Mouse (Mus musculus) liver, embryonic 15.5 days (tissue): ENCODE measurements around the gene Pigb. TPM values are rescaled to one million over a fixed set of nuclear protein-coding genes. Genes with fewer than 3 reads are reported as not detected.
A peak's percentile ranks its signal among the peaks of the same experiment; 100 is the strongest.

ENCODE experiments used
- ATAC-seq: fragments of 200-750 bp; cut with Nextera tagmentation; 2 replicates; pipeline ENCODE4 v1.8.0; 2017; ENCODE audit warnings: moderate number of reproducible peaks, mild to moderate bottlenecking, moderate library complexity; ENCODE audit not compliant: insufficient read depth
- H3K27ac ChIP-seq: fragments of 300-500 bp; sonication (generic); replicated peaks from 2 replicates; pipeline ENCODE4 v1.5.1; 2015; ENCODE audit warnings: mild to moderate bottlenecking, inconsistent platforms
- H3K27me3 ChIP-seq: fragments of 300-500 bp; sonication (generic); 2 replicates; pipeline ENCODE4 v1.6.1; 2015; ENCODE audit warnings: mild to moderate bottlenecking, inconsistent platforms
- H3K36me3 ChIP-seq: fragments of 300-500 bp; sonication (generic); replicated peaks from 2 replicates; pipeline ENCODE4 v1.6.1; 2015; ENCODE audit warnings: moderate library complexity, mild to moderate bottlenecking, inconsistent platforms
- H3K4me1 ChIP-seq: fragments of 300-500 bp; sonication (generic); replicated peaks from 2 replicates; pipeline ENCODE4 v1.6.1; 2015; ENCODE audit warnings: inconsistent platforms
- H3K4me2 ChIP-seq: fragments of 300-500 bp; sonication (generic); 2 replicates; pipeline ENCODE4 v1.6.1; 2015; ENCODE audit warnings: moderate library complexity, mild to moderate bottlenecking, inconsistent platforms
- H3K4me3 ChIP-seq: fragments of 300-500 bp; sonication (generic); replicated peaks from 2 replicates; pipeline ENCODE4 v1.5.1; 2015; ENCODE audit warnings: mild to moderate bottlenecking, inconsistent platforms
- H3K9ac ChIP-seq: fragments of 300-500 bp; sonication (generic); 2 replicates; pipeline ENCODE4 v1.6.1; 2015; ENCODE audit warnings: moderate library complexity, mild to moderate bottlenecking, inconsistent platforms
- H3K9me3 ChIP-seq: fragments of 300-500 bp; sonication (generic); replicated peaks from 2 replicates; pipeline ENCODE4 v1.6.1; 2016; ENCODE audit warnings: inconsistent platforms
- WGBS: fragments of 180-500 bp; shearing (Covaris S2); methylation state at CpG from one replicate; pipeline ENCODE4 v1.1.7; 2015; ENCODE audit warnings: mixed read lengths; ENCODE audit not compliant: insufficient replicate concordance; 5-methylcytosine and 5-hydroxymethylcytosine counted together
- polyA plus RNA-seq: library from polyadenylated mRNA; unstranded; fragments of >200 nt; fragmentation: Nextera tagmentation; extraction: Ambion mirVana; gene quantifications from 2 replicates; pipeline ENCODE4 v1.2.1, GENCODE M21; 2015

Pigb gene
- polyA plus RNA-seq, 1 experiment from 2014 or later = 4.3 TPM

DNA sequence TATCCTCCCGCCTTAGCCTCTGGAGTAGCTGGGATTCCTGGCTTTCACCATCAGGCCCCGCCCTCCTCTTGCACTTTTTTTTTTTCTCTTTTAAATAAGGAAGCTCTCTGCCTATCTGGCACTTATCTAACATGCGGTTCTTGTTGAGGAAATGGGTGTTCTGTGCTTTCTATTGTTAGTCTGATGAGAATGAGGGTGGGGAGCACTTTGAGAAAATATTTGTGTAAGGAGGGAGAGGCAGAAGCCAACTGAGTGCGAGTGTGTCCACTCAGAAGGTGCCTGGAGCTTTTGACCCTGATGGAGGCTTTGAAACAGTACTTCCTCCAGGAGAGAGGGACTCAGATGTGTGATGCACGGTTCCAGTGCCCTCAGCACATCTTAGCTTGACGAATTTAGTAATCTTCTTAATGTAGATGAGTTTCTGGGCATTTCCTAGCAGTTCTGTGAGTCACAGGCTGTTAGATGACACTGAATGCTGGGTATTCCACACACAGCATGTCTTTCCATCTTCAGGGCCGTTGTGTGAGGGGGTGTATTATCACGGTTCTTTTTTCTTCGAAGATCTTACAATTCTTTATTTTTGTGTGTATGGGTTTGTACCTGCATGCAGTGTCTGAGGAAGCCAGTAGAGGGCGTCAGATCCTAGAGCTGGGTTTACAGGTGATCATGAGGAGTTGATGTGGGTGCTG lies 30.9 kb upstream of the Pigb start:
- no peak for ATAC-seq
- no peak overlapping the region for H3K4me2 ChIP-seq
- no peaks in the 10 kb centered on the region for H3K36me3 ChIP-seq
- H3K9me3 ChIP-seq = no peaks in the 10 kb centered on the region
- 29% methylated on average over 10 of the region's 10 CpGs for WGBS
- no peak overlapping the region for H3K4me3 ChIP-seq
- H3K9ac ChIP-seq = no peak overlapping the region
- no peaks in the 10 kb centered on the region for H3K27me3 ChIP-seq
- H3K27ac ChIP-seq = no peak overlapping the region
- H3K4me1 ChIP-seq = peaks cover 20% of the 10 kb centered on the region

DNA sequence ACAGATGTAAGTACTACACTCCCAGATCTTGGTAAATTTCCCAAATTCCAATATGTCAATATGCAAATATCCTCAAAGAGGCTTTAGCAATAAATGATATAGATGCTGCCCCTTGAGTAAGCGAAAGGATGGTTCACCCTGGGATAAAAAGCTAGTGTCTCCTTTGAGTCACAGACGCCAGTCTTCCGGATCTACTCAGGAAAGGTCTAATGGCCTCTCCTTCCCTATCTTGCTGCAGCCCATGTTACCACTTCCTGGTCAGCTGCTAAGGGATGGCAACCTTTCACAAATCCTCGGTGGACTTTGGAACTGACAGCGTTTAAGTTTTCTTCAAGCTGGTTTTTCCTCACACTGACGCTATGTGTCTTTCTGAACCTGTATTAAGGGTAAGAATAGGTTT lies 28.5 kb upstream of the Pigb start:
- H3K36me3 ChIP-seq = no peaks in the 10 kb centered on the region
- no peak overlapping the region for H3K4me3 ChIP-seq
- H3K4me1 ChIP-seq = peaks cover 20% of the 10 kb centered on the region
- H3K27ac ChIP-seq = no peak overlapping the region
- H3K4me2 ChIP-seq = no peak overlapping the region
- H3K9ac ChIP-seq = no peak overlapping the region
- ATAC-seq = no peak
- no peaks in the 10 kb centered on the region for H3K27me3 ChIP-seq
- WGBS = 24% methylated on average over 6 of the region's 6 CpGs
- H3K9me3 ChIP-seq = no peaks in the 10 kb centered on the region

DNA sequence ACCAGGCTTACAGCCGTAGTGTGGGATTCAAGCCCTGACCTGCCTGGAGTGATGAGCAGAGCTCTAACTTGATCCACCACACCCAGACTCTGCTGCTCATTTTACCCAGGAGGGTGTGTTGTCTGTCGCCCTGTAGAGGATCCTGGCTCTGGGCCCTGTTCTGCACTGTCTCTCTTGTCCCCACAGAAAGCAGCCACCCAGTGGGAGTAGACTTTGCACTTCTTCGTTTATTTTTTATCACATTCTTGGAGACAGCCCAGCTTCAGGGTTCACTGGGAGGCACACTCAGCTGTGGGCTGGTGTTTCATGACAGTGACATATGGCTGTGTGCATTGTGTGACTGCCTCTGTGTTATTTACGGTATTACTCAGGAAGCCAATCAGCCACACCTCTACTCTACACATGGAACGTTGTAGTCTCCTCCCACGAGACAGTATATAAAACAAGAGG lies 28.1 kb upstream of the Pigb start:
- peak; percentile 31 for ATAC-seq
- peaks cover 20% of the 10 kb centered on the region for H3K4me1 ChIP-seq
- H3K27ac ChIP-seq = peak overlapping the region; percentile 51; the same call in 1 of the 2 replicates
- H3K9ac ChIP-seq = no peak overlapping the region
- no peaks in the 10 kb centered on the region for H3K36me3 ChIP-seq
- no peak overlapping the region for H3K4me3 ChIP-seq
- WGBS = 19% methylated on average over 6 of the region's 6 CpGs
- no peaks in the 10 kb centered on the region for H3K27me3 ChIP-seq
- H3K9me3 ChIP-seq = no peaks in the 10 kb centered on the region
- no peak overlapping the region for H3K4me2 ChIP-seq

DNA sequence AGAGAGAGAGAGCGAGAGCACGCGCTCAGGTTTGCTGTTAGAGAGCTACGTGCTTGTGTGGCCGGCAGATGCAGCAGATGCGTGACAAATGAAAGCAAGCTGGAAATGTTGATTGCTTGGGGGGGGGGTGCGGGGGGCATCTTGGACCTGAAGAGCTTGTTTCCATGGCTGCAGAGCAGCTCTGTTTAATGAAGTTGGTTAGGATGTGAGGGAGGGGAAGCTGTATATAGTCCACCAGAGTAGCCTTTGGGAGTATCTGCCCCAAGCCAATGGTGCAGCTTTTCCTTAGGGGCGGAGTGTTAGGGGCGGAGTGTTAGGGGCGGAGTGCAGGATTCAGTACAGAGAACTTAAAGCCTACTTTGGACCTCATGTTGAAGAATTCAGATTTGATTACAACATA lies 26.9 kb upstream of the Pigb start:
- Histone ChIP-seq H3K4me3 (0 out of 2 replicates have a peak overlapping the region, but pooled peaks have one; percentile 7), H3K27me3 (no peaks in the 10 kb centered on the region), H3K4me1 (peaks cover 20% of the 10 kb centered on the region)

DNA sequence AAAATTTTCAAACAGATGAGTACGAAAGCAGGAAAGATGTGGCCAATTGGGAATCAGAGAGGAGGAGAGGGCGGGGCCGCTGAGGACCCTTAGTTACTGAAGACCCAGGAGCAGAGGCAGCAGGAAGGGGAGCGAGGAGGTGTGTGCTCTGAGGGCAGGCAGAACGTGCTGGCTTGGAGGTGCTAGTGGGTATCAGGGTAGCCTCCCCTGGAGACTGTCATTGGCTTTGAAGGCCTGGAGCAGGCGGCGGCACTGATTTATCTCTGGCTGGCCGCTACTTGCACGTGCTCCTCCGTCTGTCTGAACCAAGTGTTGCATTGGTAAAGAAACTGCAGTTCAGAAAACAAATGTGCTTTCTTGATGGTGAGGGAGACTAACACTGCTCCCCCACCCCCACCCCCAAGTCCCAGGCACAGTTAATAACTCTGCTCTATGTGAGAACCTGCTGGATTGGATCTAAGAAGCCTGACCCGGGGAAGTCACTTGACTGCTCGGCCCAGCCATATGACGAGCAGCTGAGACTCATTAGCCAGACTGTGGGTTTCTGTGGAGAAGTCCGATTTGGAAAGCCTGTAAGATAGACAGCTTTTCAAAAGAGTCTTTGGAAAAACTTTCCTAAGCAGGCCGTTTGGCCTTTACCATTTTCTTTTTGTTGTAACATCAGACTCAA lies 23.6 kb upstream of the Pigb start:
- Histone ChIP-seq H3K27ac (no peak overlapping the region), H3K9me3 (no peaks in the 10 kb centered on the region), H3K4me2 (no peak overlapping the region), H3K9ac (no peak overlapping the region), H3K27me3 (no peaks in the 10 kb centered on the region), H3K4me3 (no peak overlapping the region), H3K4me1 (peaks cover 16% of the 10 kb centered on the region), H3K36me3 (no peaks in the 10 kb centered on the region)
- no peak for ATAC-seq
- WGBS = 62% methylated on average over 15 of the region's 15 CpGs

More for the DNA sequence above, 26.9 kb upstream of the Pigb start:
- ATAC-seq = no peak
- Histone ChIP-seq H3K27ac (no peak overlapping the region), H3K9ac (no peak overlapping the region), H3K4me2 (peak overlapping the region; percentile 33; the same call in 1 of the 2 replicates), H3K36me3 (no peaks in the 10 kb centered on the region), H3K9me3 (no peaks in the 10 kb centered on the region)
- WGBS = 24% methylated on average over 10 of the region's 10 CpGs

DNA sequence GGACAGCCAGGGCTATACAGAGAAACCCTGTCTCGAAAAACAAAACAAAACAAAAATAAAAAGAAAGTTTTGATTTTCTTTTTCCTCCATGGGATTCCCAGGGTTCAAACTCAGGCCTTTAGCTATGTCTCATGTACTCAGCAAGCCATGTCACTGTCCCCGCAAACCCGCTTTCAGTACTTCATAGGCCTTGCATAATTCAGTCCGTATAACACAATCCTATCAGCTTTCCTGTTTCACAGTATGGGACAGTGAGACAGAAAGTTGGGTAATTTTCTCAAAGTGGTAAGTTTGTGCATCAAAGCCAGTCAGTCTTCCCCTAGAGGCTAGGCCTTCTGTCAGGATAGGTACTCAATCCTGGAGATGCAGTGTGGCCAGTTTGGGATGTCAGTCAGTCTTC lies 19.0 kb upstream of the Pigb start:
- 63% methylated on average over 4 of the region's 4 CpGs for WGBS

DNA sequence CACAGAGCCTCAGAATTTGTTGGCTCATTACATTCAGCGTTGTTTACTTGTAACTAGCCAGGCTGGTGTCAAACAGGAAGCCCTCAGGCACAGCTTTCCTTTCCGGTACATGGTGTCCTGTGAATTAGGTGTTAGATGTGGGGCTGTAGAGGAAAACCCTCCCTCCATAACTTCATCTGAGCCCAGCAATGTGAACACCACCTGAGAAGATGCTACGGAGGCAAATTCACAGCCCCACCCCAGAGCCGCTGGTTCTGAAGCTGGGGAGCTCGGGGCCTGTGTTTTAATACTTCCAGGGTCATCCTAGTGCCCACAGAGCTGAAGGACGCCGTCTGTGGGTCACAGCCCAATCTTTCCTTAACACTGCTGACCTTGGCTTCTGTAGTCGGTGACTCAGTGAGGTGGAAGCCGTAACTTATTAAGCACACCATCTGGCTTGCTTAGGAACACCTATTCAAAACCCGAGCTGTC lies 15.3 kb upstream of the Pigb start:
- Histone ChIP-seq H3K4me3 (no peak overlapping the region), H3K27me3 (no peaks in the 10 kb centered on the region), H3K27ac (no peak overlapping the region), H3K9ac (no peak overlapping the region), H3K36me3 (no peaks in the 10 kb centered on the region), H3K4me2 (no peak overlapping the region), H3K4me1 (0 out of 2 replicates have a peak, but pooled peaks cover 3% of the 10 kb centered on the region), H3K9me3 (no peaks in the 10 kb centered on the region)
- ATAC-seq = no peak
- WGBS = 56% methylated on average over 10 of the region's 10 CpGs

More for the DNA sequence above, 19.0 kb upstream of the Pigb start:
- no peak overlapping the region for H3K9ac ChIP-seq
- H3K4me3 ChIP-seq = no peak overlapping the region
- no peaks in the 10 kb centered on the region for H3K36me3 ChIP-seq
- H3K4me1 ChIP-seq = no peaks in the 10 kb centered on the region
- H3K27me3 ChIP-seq = no peaks in the 10 kb centered on the region
- no peak for ATAC-seq
- H3K9me3 ChIP-seq = no peaks in the 10 kb centered on the region
- H3K4me2 ChIP-seq = no peak overlapping the region
- no peak overlapping the region for H3K27ac ChIP-seq

DNA sequence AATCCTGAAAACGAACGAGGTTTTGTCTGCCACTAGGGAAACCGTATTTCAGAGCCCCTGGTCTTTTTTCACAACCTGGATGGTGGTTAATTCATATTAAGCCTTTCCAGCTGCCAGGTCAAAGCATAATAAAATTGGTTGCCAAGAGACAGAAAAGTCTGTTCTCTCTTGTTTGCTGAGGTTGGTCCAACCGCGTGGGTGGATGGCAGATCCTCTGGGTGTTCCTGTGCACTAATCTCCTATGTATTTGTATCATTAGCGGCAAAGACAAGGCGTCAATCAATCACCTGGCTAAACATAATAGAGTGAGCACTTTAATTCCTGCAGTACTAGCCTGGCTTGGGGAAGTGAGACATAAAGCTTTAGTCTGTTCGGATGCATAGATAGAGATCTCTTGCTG lies 10.4 kb upstream of the Pigb start:
- Histone ChIP-seq H3K27ac (no peak overlapping the region), H3K4me3 (no peak overlapping the region), H3K9ac (no peak overlapping the region), H3K4me2 (no peak overlapping the region), H3K36me3 (no peaks in the 10 kb centered on the region), H3K9me3 (no peaks in the 10 kb centered on the region), H3K27me3 (no peaks in the 10 kb centered on the region), H3K4me1 (0 out of 2 replicates have a peak, but pooled peaks cover 3% of the 10 kb centered on the region)
- 46% methylated on average over 8 of the region's 8 CpGs for WGBS
- ATAC-seq = no peak

DNA sequence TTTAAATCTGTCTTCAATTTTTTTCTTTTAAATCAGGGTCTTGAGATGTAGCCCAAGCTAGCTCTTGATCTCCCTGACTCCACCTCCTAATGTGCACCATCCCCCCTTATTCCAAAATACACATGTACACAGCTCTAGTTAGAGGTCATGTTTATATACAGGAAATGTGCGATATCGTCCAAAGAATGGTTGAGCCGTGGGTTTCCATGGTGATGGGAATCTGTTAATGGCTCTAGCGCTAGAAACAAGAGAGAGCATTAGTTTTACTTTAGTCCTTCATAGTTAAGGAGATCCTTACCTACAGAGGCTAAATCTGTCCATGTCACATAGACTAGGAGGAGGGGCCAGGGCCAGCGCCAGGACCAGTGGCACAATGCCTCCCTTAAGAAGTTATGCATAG lies 9.7 kb upstream of the Pigb start:
- ATAC-seq = no peak
- WGBS = 69% methylated on average over 5 of the region's 5 CpGs
- Histone ChIP-seq H3K27ac (no peak overlapping the region), H3K36me3 (no peaks in the 10 kb centered on the region), H3K4me2 (no peak overlapping the region), H3K9me3 (no peaks in the 10 kb centered on the region), H3K4me1 (peaks cover 8% of the 10 kb centered on the region; the same call in 1 of the 2 replicates), H3K27me3 (no peaks in the 10 kb centered on the region), H3K9ac (no peak overlapping the region), H3K4me3 (no peak overlapping the region)

DNA sequence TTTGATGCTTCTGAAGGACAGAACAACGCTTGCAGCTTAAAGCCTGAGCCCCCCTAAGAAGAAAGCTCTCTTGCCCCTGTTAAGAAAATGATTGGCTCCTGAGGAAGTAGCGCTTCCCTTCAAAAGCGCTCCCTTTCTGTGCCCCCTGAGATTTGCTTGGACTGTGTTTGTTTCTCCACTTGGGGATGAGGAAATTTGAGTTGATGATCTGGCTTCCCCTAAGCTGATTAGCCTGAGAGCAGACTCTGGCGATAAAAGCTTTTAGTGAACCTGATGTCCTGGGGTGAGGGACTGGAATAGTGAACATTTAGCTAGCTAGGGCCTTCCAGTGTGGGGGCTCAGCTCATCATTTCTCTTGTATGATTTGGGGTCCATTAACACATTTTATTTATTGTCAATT lies 8.7 kb upstream of the Pigb start:
- 22% methylated on average over 4 of the region's 4 CpGs for WGBS
- H3K4me3 ChIP-seq = no peak overlapping the region
- H3K9ac ChIP-seq = no peak overlapping the region
- no peaks in the 10 kb centered on the region for H3K27me3 ChIP-seq
- no peaks in the 10 kb centered on the region for H3K36me3 ChIP-seq
- ATAC-seq = no peak
- no peaks in the 10 kb centered on the region for H3K9me3 ChIP-seq
- H3K27ac ChIP-seq = no peak overlapping the region
- peaks cover 17% of the 10 kb centered on the region for H3K4me1 ChIP-seq
- H3K4me2 ChIP-seq = no peak overlapping the region

DNA sequence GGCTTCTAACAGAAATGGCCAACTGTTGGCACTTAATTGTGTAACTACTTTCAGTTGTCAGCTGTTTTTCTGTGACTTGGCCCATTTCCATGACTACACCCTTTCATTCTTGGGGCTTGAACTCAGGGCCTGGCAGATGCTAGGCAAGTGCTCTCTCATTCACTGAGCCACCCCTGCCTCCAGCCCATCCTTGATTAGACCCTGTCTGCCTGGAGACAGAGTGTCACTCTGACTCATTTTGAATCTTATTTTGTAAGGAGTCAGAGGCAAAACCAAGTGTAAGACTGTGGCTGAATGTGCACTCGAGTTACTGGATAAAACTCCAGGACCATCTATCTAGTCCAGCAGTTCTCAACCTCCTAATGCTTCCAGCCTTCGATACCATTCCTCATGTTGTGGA lies 7.7 kb upstream of the Pigb start:
- WGBS = 65% methylated on average over 2 of the region's 2 CpGs
- no peaks in the 10 kb centered on the region for H3K9me3 ChIP-seq
- ATAC-seq = no peak
- no peak overlapping the region for H3K4me2 ChIP-seq
- H3K36me3 ChIP-seq = no peaks in the 10 kb centered on the region
- no peak overlapping the region for H3K9ac ChIP-seq
- H3K27ac ChIP-seq = no peak overlapping the region
- H3K4me3 ChIP-seq = no peak overlapping the region
- peaks cover 20% of the 10 kb centered on the region for H3K4me1 ChIP-seq
- no peaks in the 10 kb centered on the region for H3K27me3 ChIP-seq
